9 mouse cellular contexts compared by ENCODE assay signal in genomic region chr6:86816586-86816985, GRCm38 (mm10). TPM values are rescaled to one million over a fixed set of nuclear protein-coding genes. Genes with fewer than 3 reads are reported as not detected.
A peak's percentile ranks its signal among the peaks of the same experiment; 100 is the strongest.
DNase-seq lines count a peak whose midpoint lies in the region; ATAC-seq and TF ChIP-seq lines count a peak whose summit lies in the region.
"Had no signal": no experiment of that assay in that cellular context is flagged by ENCODE, and none has a peak within 500 bp of the region (broad histone marks: within the 10 kb centered on the region; RNA-seq: fewer than 3 reads in every experiment).

No protein-coding gene starts in this region.

- TF ChIP-seq CTCF in forebrain, postnatal 0 days (IDR thresholded peaks at IDR 0.05; ENCODE audit: low read depth): peak; percentile 59

- intact Hi-C loops in left cerebral cortex, postnatal 25 days (cut with DNase I): loop anchor here (5.0 kb wide), 1 partner anchor 186 kb away; no protein-coding TSS in a partner anchor

- no peaks in the 10 kb centered on the region for H3K9me3 ChIP-seq in forebrain, postnatal 0 days (ENCODE audit: low read length)
- no peaks in the 10 kb centered on the region for H3K9me3 ChIP-seq in forebrain, embryonic 13.5 days (replicated peaks)
- H3K9me3 ChIP-seq: limb, embryonic 13.5 days had no signal

- H3K4me2 ChIP-seq in forebrain, postnatal 0 days (ENCODE audit: low read depth): no peak overlapping the region
- no peak overlapping the region for H3K4me2 ChIP-seq in forebrain, embryonic 13.5 days
- H3K4me2 ChIP-seq: limb, embryonic 13.5 days had no signal

- H3K4me3 ChIP-seq in forebrain, postnatal 0 days (ENCODE audit: low read depth, low read length): no peak overlapping the region
- H3K4me3 ChIP-seq in forebrain, embryonic 13.5 days: no peak overlapping the region
- H3K4me3 ChIP-seq: limb, embryonic 13.5 days had no signal

- ATAC-seq in forebrain, postnatal 0 days: 0 out of 2 replicates have a peak, but pooled peaks have one; percentile 23
- no peak for ATAC-seq in forebrain, embryonic 13.5 days
- ATAC-seq in activated CD4-positive, CD25-positive, alpha-beta regulatory T cell, adult 4 months: peak; percentile 36

- no peak overlapping the region for H3K27ac ChIP-seq in forebrain, postnatal 0 days (ENCODE audit: low read depth, low read length)
- H3K27ac ChIP-seq in forebrain, embryonic 13.5 days: no peak overlapping the region

- DNase-seq in forebrain, postnatal 0 days: peak; percentile 45
- DNase-seq in 3T3-L1 (ENCODE audit: low read depth, low spot score): peak; percentile 88
- peak; percentile 59 for DNase-seq in heart, postnatal 4 days
- peak; percentile 86 for DNase-seq in retina, embryonic 14.5 days (ENCODE audit: low spot score)
- DNase-seq in urinary bladder, postnatal 36 days (ENCODE audit: low spot score in 2 of 2): no peak
- no peak for DNase-seq in left cerebral cortex, postnatal 25 days (ENCODE audit: low spot score in 2 of 2)

- H3K4me1 ChIP-seq in forebrain, postnatal 0 days (ENCODE audit: insufficient read depth): no peaks in the 10 kb centered on the region
- peaks cover 10% of the 10 kb centered on the region for H3K4me1 ChIP-seq in forebrain, embryonic 13.5 days

- no peaks in the 10 kb centered on the region for H3K36me3 ChIP-seq in forebrain, postnatal 0 days (ENCODE audit: insufficient read depth)
- H3K36me3 ChIP-seq in forebrain, embryonic 13.5 days (ENCODE audit: poor library complexity, severe bottlenecking): no peaks in the 10 kb centered on the region
- H3K36me3 ChIP-seq: limb, embryonic 13.5 days had no signal

- H3K27me3 ChIP-seq in forebrain, postnatal 0 days (ENCODE audit: insufficient read depth, low read length): no peaks in the 10 kb centered on the region
- no peaks in the 10 kb centered on the region for H3K27me3 ChIP-seq in forebrain, embryonic 13.5 days
- H3K27me3 ChIP-seq: limb, embryonic 13.5 days had no signal

- H3K9ac ChIP-seq in forebrain, postnatal 0 days: no peak overlapping the region
- no peak overlapping the region for H3K9ac ChIP-seq in forebrain, embryonic 13.5 days
- H3K9ac ChIP-seq: limb, embryonic 13.5 days had no signal

- 21% methylated on average over 8 of the region's 8 CpGs for WGBS in forebrain, postnatal 0 days
- WGBS in forebrain, embryonic 13.5 days: 20% methylated on average over 8 of the region's 8 CpGs

RNA-seq across cellular contexts. Expression of gene Anxa4, which starts 23.2 kb away (rescaled TPM):
- total RNA-seq in forebrain, postnatal 0 days (2014; rRNA removed): 3.8 and 4.0 TPM in 2 replicates
- 5.3 and 5.8 TPM in 2 replicates for polyA plus RNA-seq in forebrain, postnatal 0 days (2015; fragmentation: Nextera tagmentation; extraction: Ambion mirVana)
- 2.9 and 3.2 TPM in 2 replicates for polyA plus RNA-seq in forebrain, embryonic 13.5 days (2015; fragmentation: Nextera tagmentation; extraction: Ambion mirVana)
- polyA plus RNA-seq in activated CD4-positive, CD25-positive, alpha-beta regulatory T cell, adult 4 months (2017; shearing (Covaris generic)): 10 to 100 TPM; 25.2 to 29.7 TPM
- 10 to 100 TPM; 36.4 to 36.5 TPM for total RNA-seq in heart, postnatal 4 days (2021)
- 1 to 10 TPM; 4.2 to 5.9 TPM for total RNA-seq in left cerebral cortex, postnatal 25 days (2021)

RNA-seq across cellular contexts. Expression of gene Aak1, which starts 32.7 kb away (rescaled TPM):
- 45.5 and 57.6 TPM in 2 replicates for total RNA-seq in forebrain, postnatal 0 days (2014; rRNA removed)
- 21.4 and 31.0 TPM in 2 replicates for polyA plus RNA-seq in forebrain, postnatal 0 days (2015; fragmentation: Nextera tagmentation; extraction: Ambion mirVana)
- 21.3 and 24.3 TPM in 2 replicates for polyA plus RNA-seq in forebrain, embryonic 13.5 days (2015; fragmentation: Nextera tagmentation; extraction: Ambion mirVana)
- 10 to 100 TPM; 20.8 to 23.4 TPM for polyA plus RNA-seq in activated CD4-positive, CD25-positive, alpha-beta regulatory T cell, adult 4 months (2017; shearing (Covaris generic))
- total RNA-seq in heart, postnatal 4 days (2021): 100 to 1,000 TPM in 1 of 2 experiments, 10 to 100 TPM in 1; 99.0 to 109 TPM
- total RNA-seq in left cerebral cortex, postnatal 25 days (2021): 100 to 1,000 TPM; 395 to 402 TPM

Comparison
In these comparisons a context has a peak if more than half of its experiments do, and no peak if none do; other contexts are left out.
1. DNase-seq: peak in forebrain, postnatal 0 days (single experiment), 3T3-L1 (single experiment), heart, postnatal 4 days (single experiment) and retina, embryonic 14.5 days (single experiment); none in urinary bladder, postnatal 36 days (0 of 2) and left cerebral cortex, postnatal 25 days (0 of 2).